Mouse (Mus musculus): ENCODE measurements around the gene Chd9.

- TF ChIP-seq POLR2A (IDR thresholded peaks at IDR 0.05; ENCODE audit: low read depth, low read length) (no peak), CTCF (IDR thresholded peaks at IDR 0.05; ENCODE audit: extremely low read depth, insufficient read depth, insufficient read length, insufficient replicate concordance) (no peak)
Observed at GRCm38 (mm10) chr8:90955761-90956136, 127.6 kb downstream of the Chd9 start.

All from spleen, adult 2 months (tissue).